Mouse (Mus musculus): ENCODE data around the gene Ptbp3.

GRCm38 (mm10) chr4:59454046-59454445 is 95.1 kb downstream of the Ptbp3 start:
- TF ChIP-seq CTCF (IDR thresholded peaks at IDR 0.05; ENCODE audit: control insufficient read depth, insufficient read depth, insufficient replicate concordance, low read depth, low read length) (no peak), POLR2A (IDR thresholded peaks at IDR 0.05; ENCODE audit: control insufficient read depth, low read depth, low read length) (no peak)
